Mouse (Mus musculus): ENCODE measurements around the gene Ncor1. TPM values are rescaled to one million over a fixed set of nuclear protein-coding genes. Genes with fewer than 3 reads are reported as not detected.
"Not testable (repeated sequence)": the region's sequence is repeated elsewhere in the genome, so short reads cannot be mapped to it uniquely, and the experiment has no call there.

Gene Ncor1
- polyA plus RNA-seq, 1 experiment from 2014 or later: 40.2 TPM

DNA sequence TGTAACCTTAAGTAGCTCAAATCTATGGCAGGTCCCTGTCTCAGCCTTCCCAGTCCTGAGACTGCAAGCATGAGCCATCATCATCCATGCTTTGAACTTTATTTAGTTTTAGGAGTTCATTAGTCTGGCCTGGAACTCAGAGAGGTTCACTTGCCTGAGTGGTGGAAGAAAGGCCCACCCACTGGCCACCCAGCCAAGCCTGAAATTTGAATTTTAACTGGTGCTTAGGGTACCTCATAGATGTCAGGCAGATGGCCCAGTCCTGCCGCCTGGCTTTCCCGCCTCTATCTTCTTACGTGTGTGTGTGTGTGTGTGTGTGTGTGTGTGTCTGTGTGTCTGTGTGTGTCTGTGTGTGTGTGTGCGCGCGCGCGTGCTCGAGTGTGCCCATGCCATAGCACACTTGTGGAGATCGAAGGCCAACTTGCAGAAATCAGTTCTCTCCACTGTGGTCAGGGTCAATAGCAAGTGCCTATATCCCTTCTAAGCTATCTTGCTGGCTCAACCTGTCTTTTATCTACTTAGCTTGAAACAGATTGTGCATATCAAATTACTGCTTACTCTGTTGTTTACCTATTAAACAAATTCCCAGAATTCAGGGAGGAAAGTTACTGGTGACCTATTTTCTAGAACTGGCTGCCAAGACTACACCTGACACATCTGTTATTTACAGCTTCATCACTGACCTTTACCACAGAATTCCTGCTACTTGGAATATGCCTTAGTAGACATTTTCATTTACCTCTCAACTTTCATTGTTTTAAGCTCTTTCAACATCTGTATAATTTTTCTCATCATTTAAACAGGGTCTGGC lies 29.4 kb upstream of the Ncor1 start:
- H3K4me3 ChIP-seq (ENCODE audit: low read length): no peak overlapping the region
- H3K4me1 ChIP-seq (ENCODE audit: control insufficient read depth, insufficient read depth, low read length): peaks cover 4% of the 10 kb centered on the region; the same call in 1 of the 2 replicates
- no peaks in the 10 kb centered on the region for H3K36me3 ChIP-seq (ENCODE audit: control insufficient read depth, insufficient read depth, low read length)
- H3K27ac ChIP-seq (ENCODE audit: low read length): peak overlapping the region; percentile 49; the same call in 1 of the 2 replicates
- H3K4me2 ChIP-seq (ENCODE audit: low read depth, low read length): no peak overlapping the region
- 0 out of 2 replicates have a peak, but pooled peaks have one; percentile 19 for ATAC-seq
- H3K27me3 ChIP-seq (replicated peaks; ENCODE audit: control insufficient read depth, insufficient read depth, low read length): no peaks in the 10 kb centered on the region
- WGBS: 88% methylated on average over 10 of the region's 10 CpGs
- H3K9ac ChIP-seq (ENCODE audit: low read depth, low read length): no peak overlapping the region
- H3K9me3 ChIP-seq (ENCODE audit: control insufficient read depth, low read length): no peaks in the 10 kb centered on the region

- ATAC-seq: peak; percentile 85
- Histone ChIP-seq H3K9ac (ENCODE audit: low read depth, low read length) (no peak overlapping the region), H3K4me3 (ENCODE audit: low read length) (no peak overlapping the region), H3K36me3 (ENCODE audit: control insufficient read depth, insufficient read depth, low read length) (no peaks in the 10 kb centered on the region), H3K9me3 (ENCODE audit: control insufficient read depth, low read length) (no peaks in the 10 kb centered on the region), H3K4me1 (ENCODE audit: control insufficient read depth, insufficient read depth, low read length) (peaks cover 4% of the 10 kb centered on the region; the same call in 1 of the 2 replicates), H3K4me2 (ENCODE audit: low read depth, low read length) (no peak overlapping the region), H3K27me3 (replicated peaks; ENCODE audit: control insufficient read depth, insufficient read depth, low read length) (no peaks in the 10 kb centered on the region), H3K27ac (ENCODE audit: low read length) (no peak overlapping the region)
- 86% methylated on average over 1 of the region's 1 CpGs for WGBS
Observed at GRCm38 (mm10) chr11:62486949-62487348, 28.6 kb upstream of the Ncor1 start.

DNA sequence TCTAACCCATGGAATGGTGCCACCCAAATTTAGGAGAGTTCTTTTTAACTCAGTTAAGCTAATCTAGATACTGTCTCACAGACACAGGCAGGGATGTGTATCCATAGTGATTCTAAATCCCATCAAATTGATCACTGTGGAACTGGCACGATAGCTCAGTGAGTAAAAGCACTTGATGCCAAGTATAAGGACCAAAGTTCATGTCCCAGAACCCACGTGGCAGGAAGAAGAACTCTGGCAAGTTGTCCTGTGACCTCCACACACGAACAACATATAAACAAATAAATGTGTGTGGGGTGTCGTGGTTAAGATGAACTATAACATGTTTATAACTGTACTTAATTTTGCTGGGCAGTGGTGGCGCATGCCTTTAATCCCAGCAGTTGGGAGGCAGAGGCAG lies 21.2 kb upstream of the Ncor1 start:
- 72% methylated on average over 5 of the region's 5 CpGs for WGBS
- ATAC-seq: no peak
- no peak overlapping the region for H3K27ac ChIP-seq (ENCODE audit: low read length)

GRCm38 (mm10) chr11:62478931-62479330 lies 20.6 kb upstream of the Ncor1 start:
- ATAC-seq: no peak
- Histone ChIP-seq H3K4me1 (ENCODE audit: control insufficient read depth, insufficient read depth, low read length) (no peaks in the 10 kb centered on the region), H3K4me3 (ENCODE audit: low read length) (no peak overlapping the region), H3K27me3 (replicated peaks; ENCODE audit: control insufficient read depth, insufficient read depth, low read length) (no peaks in the 10 kb centered on the region), H3K9me3 (ENCODE audit: control insufficient read depth, low read length) (no peaks in the 10 kb centered on the region), H3K36me3 (ENCODE audit: control insufficient read depth, insufficient read depth, low read length) (no peaks in the 10 kb centered on the region), H3K9ac (ENCODE audit: low read depth, low read length) (no peak overlapping the region), H3K4me2 (ENCODE audit: low read depth, low read length) (no peak overlapping the region), H3K27ac (ENCODE audit: low read length) (no peak overlapping the region)
- WGBS: 79% methylated on average over 6 of the region's 6 CpGs

More for the DNA sequence above, 21.2 kb upstream of the Ncor1 start:
- Histone ChIP-seq H3K4me1 (ENCODE audit: control insufficient read depth, insufficient read depth, low read length) (no peaks in the 10 kb centered on the region), H3K9ac (ENCODE audit: low read depth, low read length) (no peak overlapping the region), H3K27me3 (replicated peaks; ENCODE audit: control insufficient read depth, insufficient read depth, low read length) (no peaks in the 10 kb centered on the region), H3K4me3 (ENCODE audit: low read length) (no peak overlapping the region), H3K36me3 (ENCODE audit: control insufficient read depth, insufficient read depth, low read length) (no peaks in the 10 kb centered on the region), H3K9me3 (ENCODE audit: control insufficient read depth, low read length) (no peaks in the 10 kb centered on the region), H3K4me2 (ENCODE audit: low read depth, low read length) (no peak overlapping the region)

GRCm38 (mm10) chr11:62476156-62476555 lies 17.8 kb upstream of the Ncor1 start:
- H3K9me3 ChIP-seq (ENCODE audit: control insufficient read depth, low read length): no peaks in the 10 kb centered on the region
- no peak overlapping the region for H3K27ac ChIP-seq (ENCODE audit: low read length)
- no peaks in the 10 kb centered on the region for H3K27me3 ChIP-seq (replicated peaks; ENCODE audit: control insufficient read depth, insufficient read depth, low read length)
- no peak overlapping the region for H3K9ac ChIP-seq (ENCODE audit: low read depth, low read length)
- no peaks in the 10 kb centered on the region for H3K4me1 ChIP-seq (ENCODE audit: control insufficient read depth, insufficient read depth, low read length)
- WGBS: 84% methylated on average over 4 of the region's 4 CpGs
- H3K36me3 ChIP-seq (ENCODE audit: control insufficient read depth, insufficient read depth, low read length): no peaks in the 10 kb centered on the region
- no peak overlapping the region for H3K4me3 ChIP-seq (ENCODE audit: low read length)
- ATAC-seq: no peak
- H3K4me2 ChIP-seq (ENCODE audit: low read depth, low read length): no peak overlapping the region

DNA sequence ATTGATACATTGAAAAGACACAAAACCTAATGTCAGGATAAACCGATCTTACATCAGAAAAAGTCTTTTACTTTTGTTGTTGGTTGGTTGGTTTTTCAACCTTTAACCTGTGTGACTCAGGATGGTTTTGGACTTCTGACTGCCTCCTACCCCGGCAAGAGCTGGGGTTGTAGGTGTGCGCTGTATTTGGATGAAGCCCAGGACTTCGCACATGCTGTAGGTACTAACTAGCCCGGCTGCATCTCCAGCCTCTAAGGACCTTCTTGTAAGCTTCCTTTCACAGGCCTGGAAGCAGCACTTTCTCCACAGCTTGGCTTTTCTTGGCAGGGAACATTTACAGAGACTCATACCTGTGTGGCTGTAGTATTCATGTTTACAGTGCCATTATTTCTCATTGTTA lies 15.2 kb upstream of the Ncor1 start:
- WGBS: 93% methylated on average over 5 of the region's 5 CpGs

GRCm38 (mm10) chr11:62470451-62470850 lies 12.1 kb upstream of the Ncor1 start:
- 91% methylated on average over 6 of the region's 6 CpGs for WGBS
- Histone ChIP-seq H3K4me1 (ENCODE audit: control insufficient read depth, insufficient read depth, low read length) (no peaks in the 10 kb centered on the region), H3K9ac (ENCODE audit: low read depth, low read length) (no peak overlapping the region), H3K27me3 (replicated peaks; ENCODE audit: control insufficient read depth, insufficient read depth, low read length) (no peaks in the 10 kb centered on the region), H3K36me3 (ENCODE audit: control insufficient read depth, insufficient read depth, low read length) (no peaks in the 10 kb centered on the region), H3K27ac (ENCODE audit: low read length) (no peak overlapping the region), H3K4me3 (ENCODE audit: low read length) (no peak overlapping the region), H3K9me3 (ENCODE audit: control insufficient read depth, low read length) (no peaks in the 10 kb centered on the region), H3K4me2 (ENCODE audit: low read depth, low read length) (no peak overlapping the region)
- no peak for ATAC-seq

More for the DNA sequence above, 15.2 kb upstream of the Ncor1 start:
- H3K4me2 ChIP-seq (ENCODE audit: low read depth, low read length): no peak overlapping the region
- H3K4me3 ChIP-seq (ENCODE audit: low read length): no peak overlapping the region
- H3K9ac ChIP-seq (ENCODE audit: low read depth, low read length): no peak overlapping the region
- H3K9me3 ChIP-seq (ENCODE audit: control insufficient read depth, low read length): no peaks in the 10 kb centered on the region
- no peak overlapping the region for H3K27ac ChIP-seq (ENCODE audit: low read length)
- H3K27me3 ChIP-seq (replicated peaks; ENCODE audit: control insufficient read depth, insufficient read depth, low read length): no peaks in the 10 kb centered on the region
- H3K4me1 ChIP-seq (ENCODE audit: control insufficient read depth, insufficient read depth, low read length): no peaks in the 10 kb centered on the region
- ATAC-seq: no peak
- no peaks in the 10 kb centered on the region for H3K36me3 ChIP-seq (ENCODE audit: control insufficient read depth, insufficient read depth, low read length)

GRCm38 (mm10) chr11:62467289-62467688 lies 8.9 kb upstream of the Ncor1 start:
- ATAC-seq; H3K4me2 ChIP-seq (ENCODE audit: low read depth, low read length); H3K36me3 ChIP-seq (ENCODE audit: control insufficient read depth, insufficient read depth, low read length); H3K4me1 ChIP-seq (ENCODE audit: control insufficient read depth, insufficient read depth, low read length); H3K27me3 ChIP-seq (replicated peaks; ENCODE audit: control insufficient read depth, insufficient read depth, low read length); H3K27ac ChIP-seq (ENCODE audit: low read length); H3K9ac ChIP-seq (ENCODE audit: low read depth, low read length); H3K4me3 ChIP-seq (ENCODE audit: low read length); H3K9me3 ChIP-seq (ENCODE audit: control insufficient read depth, low read length): not testable (repeated sequence)

- H3K9me3 ChIP-seq (ENCODE audit: control insufficient read depth, low read length): no peaks in the 10 kb centered on the region
- H3K4me1 ChIP-seq (ENCODE audit: control insufficient read depth, insufficient read depth, low read length): no peaks in the 10 kb centered on the region
- no peak overlapping the region for H3K27ac ChIP-seq (ENCODE audit: low read length)
- ATAC-seq: no peak
- WGBS: 84% methylated on average over 3 of the region's 3 CpGs
- H3K27me3 ChIP-seq (replicated peaks; ENCODE audit: control insufficient read depth, insufficient read depth, low read length): no peaks in the 10 kb centered on the region
- no peak overlapping the region for H3K4me2 ChIP-seq (ENCODE audit: low read depth, low read length)
- no peak overlapping the region for H3K4me3 ChIP-seq (ENCODE audit: low read length)
- H3K36me3 ChIP-seq (ENCODE audit: control insufficient read depth, insufficient read depth, low read length): no peaks in the 10 kb centered on the region
- H3K9ac ChIP-seq (ENCODE audit: low read depth, low read length): no peak overlapping the region
Observed at GRCm38 (mm10) chr11:62466546-62466945, 8.2 kb upstream of the Ncor1 start.

DNA sequence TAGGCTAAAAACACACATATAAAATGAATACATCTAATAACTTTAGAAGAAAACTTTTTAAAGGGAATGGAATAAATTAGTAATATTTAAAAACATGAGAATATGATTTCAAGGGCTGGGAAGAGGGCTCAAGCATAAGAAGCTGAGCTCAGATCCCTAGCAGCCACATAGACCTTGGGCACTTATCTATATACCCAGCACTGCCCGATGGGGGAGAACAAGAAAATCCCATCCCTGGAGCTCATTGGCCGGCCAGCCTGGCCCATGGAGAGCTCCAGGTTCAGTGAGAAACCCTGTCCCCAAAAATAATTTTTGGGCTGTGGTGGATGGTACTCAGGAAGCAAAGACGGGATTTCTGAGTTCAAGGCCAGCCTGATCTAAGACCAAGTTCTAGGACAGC lies 7.5 kb upstream of the Ncor1 start:
- Histone ChIP-seq H3K27ac (ENCODE audit: low read length) (no peak overlapping the region), H3K4me1 (ENCODE audit: control insufficient read depth, insufficient read depth, low read length) (no peaks in the 10 kb centered on the region), H3K36me3 (ENCODE audit: control insufficient read depth, insufficient read depth, low read length) (no peaks in the 10 kb centered on the region), H3K4me3 (ENCODE audit: low read length) (no peak overlapping the region), H3K4me2 (ENCODE audit: low read depth, low read length) (no peak overlapping the region), H3K27me3 (replicated peaks; ENCODE audit: control insufficient read depth, insufficient read depth, low read length) (no peaks in the 10 kb centered on the region), H3K9me3 (ENCODE audit: control insufficient read depth, low read length) (no peaks in the 10 kb centered on the region), H3K9ac (ENCODE audit: low read depth, low read length) (no peak overlapping the region)
- WGBS: 87% methylated on average over 3 of the region's 3 CpGs
- no peak for ATAC-seq
